Mouse (Mus musculus): ENCODE results near the gene Celf3.
A peak's percentile ranks its signal among the peaks of the same experiment; 100 is the strongest.

The Celf3 gene

GRCm38 (mm10) chr3:94480291-94480884 is 2.3 kb downstream of the Celf3 start, which contains the start of gene Riiad1:
Riiad1 (minus strand) TSS chr3:94480341.
- DNase-seq, result no peak

GRCm38 (mm10) chr3:94481429-94481828 is 3.3 kb downstream of the Celf3 start:
- no peak for DNase-seq

- DNase-seq, result no peak
Measured at GRCm38 (mm10) chr3:94482764-94483385, 4.8 kb downstream of the Celf3 start.

GRCm38 (mm10) chr3:94483790-94484439 is 5.8 kb downstream of the Celf3 start:
- no peak for DNase-seq

- DNase-seq, result no peak
Measured at GRCm38 (mm10) chr3:94485922-94486321, 7.8 kb downstream of the Celf3 start.

GRCm38 (mm10) chr3:94487581-94487980 is 9.5 kb downstream of the Celf3 start:
- no peak for DNase-seq

GRCm38 (mm10) chr3:94497162-94497561 is 19.1 kb downstream of the Celf3 start:
- no peak for DNase-seq

- DNase-seq, result peak; percentile 32
Measured at GRCm38 (mm10) chr3:94502243-94502642, 24.1 kb downstream of the Celf3 start.

- DNase-seq, result no peak
Measured at GRCm38 (mm10) chr3:94506664-94507063, 28.6 kb downstream of the Celf3 start.

- no peak for DNase-seq
Measured at GRCm38 (mm10) chr3:94526731-94527130, 48.6 kb downstream of the Celf3 start.

- DNase-seq, result peak; percentile 36
Measured at GRCm38 (mm10) chr3:94533968-94534367, 55.9 kb downstream of the Celf3 start.

GRCm38 (mm10) chr3:94537187-94537586 is 59.1 kb downstream of the Celf3 start:
- DNase-seq, result no peak
